Mouse (Mus musculus) yolk sac, embryonic 10.5 days (tissue): ENCODE measurements around the gene B230307C23Rik.
"Not testable (repeated sequence)": the region's sequence is repeated elsewhere in the genome, so short reads cannot be mapped to it uniquely, and the experiment has no call there.

Source experiments
- DNase-seq: peaks from one replicate; pipeline ENCODE4 v3.0.0-alpha.2; 2017; ENCODE audit warnings: low spot score

B230307C23Rik gene

DNA sequence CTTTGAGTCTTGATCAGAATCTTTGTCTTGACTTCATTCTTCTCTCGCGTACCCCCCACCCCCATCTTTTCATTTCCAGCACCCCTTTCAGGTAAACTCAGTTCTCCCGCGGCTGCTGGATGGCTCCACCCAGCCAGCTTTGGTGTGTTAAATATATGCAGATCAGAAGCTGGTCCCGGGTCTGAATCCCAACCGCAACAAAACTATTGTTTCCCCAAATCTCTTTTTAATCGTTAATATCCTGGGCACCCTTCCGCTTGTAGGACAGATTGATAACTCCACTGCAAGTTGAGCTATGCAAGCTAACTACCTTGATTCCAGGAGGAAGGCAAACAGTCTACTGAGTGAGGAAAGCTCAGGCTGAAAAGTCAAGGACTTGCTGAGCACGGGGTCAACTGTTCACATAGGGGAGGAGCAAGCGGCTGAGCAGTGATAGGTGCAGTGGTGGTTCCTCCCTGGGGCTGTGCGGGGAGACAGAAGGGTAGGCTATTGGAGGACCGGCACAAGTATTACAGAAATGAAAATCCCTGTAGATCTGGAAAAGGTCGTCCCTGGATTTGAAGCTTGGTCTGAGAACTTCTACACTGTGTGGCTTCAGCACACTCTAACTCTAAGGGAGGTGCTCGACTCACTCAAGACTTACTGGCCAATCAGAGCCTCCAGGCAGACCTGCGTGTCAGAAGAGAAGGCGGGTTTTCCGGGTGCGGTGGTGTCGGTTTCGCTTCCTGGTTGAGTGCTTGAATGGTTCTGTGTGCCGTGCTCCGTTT, at the start of gene B230307C23Rik:
Gene B230307C23Rik (plus strand): TSS at position 700 of the 767 bp plus-strand sequence.
- peak; percentile 91 for DNase-seq

- no peak for DNase-seq
These were observed 48.3 kb upstream of the B230307C23Rik start for GRCm38 (mm10) chr16:97948836-97949235.

DNA sequence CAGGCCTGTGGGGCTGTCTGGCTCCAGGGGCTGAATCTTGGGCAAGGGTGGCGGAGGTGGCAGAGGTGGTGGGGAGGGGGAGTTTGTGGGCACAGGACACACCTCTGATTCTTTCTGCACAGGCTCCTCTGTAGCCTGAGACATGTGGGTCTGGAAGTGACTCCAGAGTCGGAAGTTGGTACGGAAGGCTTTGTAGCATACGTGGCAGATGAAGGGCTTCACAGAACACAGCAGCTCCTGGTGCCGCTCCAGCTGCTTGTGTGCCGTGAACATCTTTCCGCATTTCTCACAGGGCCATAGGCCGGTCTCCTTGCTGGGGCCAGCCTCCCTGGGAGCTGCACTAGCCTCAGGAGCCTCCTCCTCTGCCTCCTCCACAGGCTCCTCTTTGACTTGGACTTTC, 47.1 kb upstream of the B230307C23Rik start:
- no peak for DNase-seq

- no peak for DNase-seq
These were observed 44.7 kb upstream of the B230307C23Rik start for GRCm38 (mm10) chr16:97952371-97952770.

- DNase-seq = no peak
These were observed 44.3 kb upstream of the B230307C23Rik start for GRCm38 (mm10) chr16:97952801-97953200.

- DNase-seq = no peak
These were observed 43.8 kb upstream of the B230307C23Rik start for GRCm38 (mm10) chr16:97953300-97953699.

- no peak for DNase-seq
These were observed 41.1 kb upstream of the B230307C23Rik start for GRCm38 (mm10) chr16:97956011-97956410.

- peak; percentile 5 for DNase-seq
These were observed 39.5 kb upstream of the B230307C23Rik start for GRCm38 (mm10) chr16:97957626-97958025.

- no peak for DNase-seq
These were observed 38.6 kb upstream of the B230307C23Rik start for GRCm38 (mm10) chr16:97958401-97958973.

- no peak for DNase-seq
These were observed 36.8 kb upstream of the B230307C23Rik start for GRCm38 (mm10) chr16:97960348-97960747.

GRCm38 (mm10) chr16:97961381-97962150, 35.5 kb upstream of the B230307C23Rik start:
- no peak for DNase-seq

DNA sequence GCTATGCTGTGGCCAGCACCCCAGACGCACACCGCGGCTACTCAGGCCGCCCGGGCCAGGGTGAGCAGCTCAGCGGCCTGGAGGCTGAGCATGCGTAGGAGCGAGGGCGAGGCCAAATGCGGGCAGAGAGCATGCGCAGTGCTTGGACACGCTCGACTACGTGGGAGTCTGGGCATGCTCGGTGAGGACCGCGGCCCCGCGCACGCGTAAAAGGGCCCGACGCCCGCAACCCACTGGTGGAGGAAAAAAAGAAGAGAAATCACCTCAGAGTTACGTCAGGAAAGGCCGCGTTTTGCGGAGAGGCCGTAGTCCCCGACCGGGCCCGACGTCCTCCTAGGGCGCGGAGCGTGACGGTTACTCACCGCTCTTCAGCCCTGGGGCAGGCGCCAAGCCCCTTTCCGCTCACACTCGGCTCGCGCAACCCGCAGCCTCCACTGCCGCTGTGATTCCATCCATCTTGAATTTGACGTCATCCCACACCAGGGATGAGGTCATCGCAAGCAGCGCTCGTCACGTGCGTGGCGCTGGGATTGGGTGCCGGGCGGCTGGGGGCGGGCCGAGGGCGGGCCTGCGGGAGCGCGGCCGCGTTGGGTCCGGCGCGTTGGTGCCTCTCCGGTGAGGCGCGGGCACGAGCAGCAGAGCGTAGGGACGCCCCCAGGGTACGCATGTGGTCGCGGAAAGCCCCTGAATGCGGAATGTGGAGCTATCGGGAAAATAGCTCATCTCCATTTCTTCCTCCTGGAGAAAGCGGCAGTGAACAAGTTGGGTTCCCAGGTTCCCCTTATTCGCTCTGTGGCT, 34.8 kb upstream of the B230307C23Rik start, which contains the start of the genes C2cd2 and Zbtb21:
Gene C2cd2 (minus strand): TSS at position 448 of the 798 bp plus-strand sequence.
Gene Zbtb21 (minus strand): TSS at position 472 of the 798 bp plus-strand sequence.
- peak; percentile 97 for DNase-seq

GRCm38 (mm10) chr16:97963956-97964540, 33.1 kb upstream of the B230307C23Rik start:
- no peak for DNase-seq

GRCm38 (mm10) chr16:97977277-97977676, 19.8 kb upstream of the B230307C23Rik start:
- DNase-seq = no peak

DNA sequence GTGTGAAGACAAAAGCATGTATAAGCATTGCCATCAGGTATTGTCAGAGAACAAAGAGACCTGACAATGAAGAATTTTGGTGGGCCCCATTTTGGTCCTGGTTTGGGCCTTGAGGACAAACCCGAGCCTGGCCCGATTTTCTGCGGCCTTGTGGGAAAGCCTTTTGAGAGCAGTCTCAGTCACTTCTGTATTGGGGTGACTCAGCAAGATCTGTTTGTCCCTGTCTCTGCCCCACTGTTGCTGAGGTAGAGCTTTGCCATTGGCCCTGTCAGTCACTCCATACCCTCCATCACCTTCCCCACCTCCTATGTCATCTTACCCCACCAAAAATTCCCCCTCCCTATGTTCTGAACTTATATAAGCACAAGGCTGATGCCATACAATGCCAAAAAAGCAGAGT, 19.4 kb upstream of the B230307C23Rik start:
- DNase-seq = no peak

DNA sequence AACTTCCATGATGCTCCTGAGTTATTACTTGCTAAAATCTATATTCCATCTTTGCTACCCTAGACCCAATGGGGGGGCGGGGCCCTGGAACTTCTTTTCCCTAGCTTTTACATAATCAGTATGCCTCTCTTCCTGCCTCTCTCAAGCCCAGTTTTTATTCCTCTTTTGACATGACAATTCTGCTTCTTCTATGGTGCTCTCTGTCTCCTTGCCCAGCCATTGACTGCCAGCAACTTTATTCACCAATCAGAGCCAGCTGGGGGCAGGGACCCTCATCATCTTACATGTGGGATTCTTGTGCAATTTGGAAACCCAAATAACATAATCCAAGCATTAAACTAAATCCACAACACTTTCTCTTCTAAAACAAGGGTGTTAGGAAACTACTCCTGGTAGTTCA, 15.8 kb upstream of the B230307C23Rik start:
- DNase-seq = no peak

DNA sequence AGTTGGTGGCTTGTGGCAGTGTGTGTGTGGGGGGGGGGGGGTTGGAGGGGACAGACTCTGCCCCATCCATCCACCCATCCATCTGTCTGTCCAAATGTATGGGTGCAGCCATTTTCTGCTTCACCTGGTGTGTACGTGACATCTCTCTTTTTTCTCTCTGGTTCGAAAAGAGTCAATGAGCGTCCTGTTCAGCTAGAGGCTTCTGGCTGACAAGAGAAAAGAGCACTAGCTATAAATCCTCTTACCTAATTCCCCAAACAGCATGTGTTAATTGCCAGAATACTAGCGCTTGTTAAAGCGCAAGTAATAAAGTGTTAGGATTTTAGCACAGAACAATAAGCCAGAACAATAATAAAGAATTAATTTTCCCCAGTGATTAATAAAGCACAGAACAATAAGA, 12.5 kb upstream of the B230307C23Rik start:
- DNase-seq = no peak

- no peak for DNase-seq
These were observed 5.6 kb upstream of the B230307C23Rik start for GRCm38 (mm10) chr16:97991517-97991916.

DNA sequence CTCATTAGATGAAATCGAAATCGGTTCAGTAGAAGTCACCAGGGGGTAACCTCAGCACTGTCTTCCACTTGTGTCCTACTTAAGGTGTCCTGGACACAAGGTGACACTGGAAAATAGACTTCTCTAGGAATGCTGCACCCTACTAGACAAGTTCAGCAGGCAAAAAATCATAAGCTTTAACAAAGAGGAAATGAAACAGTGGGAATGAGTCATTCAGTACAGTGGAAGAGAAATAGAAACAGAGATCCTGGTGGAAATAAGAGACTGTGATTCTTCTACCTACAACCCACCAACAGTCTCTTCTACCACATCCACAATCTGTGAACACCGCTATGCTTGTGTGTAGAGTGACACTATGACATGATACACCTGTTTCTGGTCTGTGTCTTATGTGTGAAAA, 4.6 kb upstream of the B230307C23Rik start:
- not testable (repeated sequence) for DNase-seq

DNA sequence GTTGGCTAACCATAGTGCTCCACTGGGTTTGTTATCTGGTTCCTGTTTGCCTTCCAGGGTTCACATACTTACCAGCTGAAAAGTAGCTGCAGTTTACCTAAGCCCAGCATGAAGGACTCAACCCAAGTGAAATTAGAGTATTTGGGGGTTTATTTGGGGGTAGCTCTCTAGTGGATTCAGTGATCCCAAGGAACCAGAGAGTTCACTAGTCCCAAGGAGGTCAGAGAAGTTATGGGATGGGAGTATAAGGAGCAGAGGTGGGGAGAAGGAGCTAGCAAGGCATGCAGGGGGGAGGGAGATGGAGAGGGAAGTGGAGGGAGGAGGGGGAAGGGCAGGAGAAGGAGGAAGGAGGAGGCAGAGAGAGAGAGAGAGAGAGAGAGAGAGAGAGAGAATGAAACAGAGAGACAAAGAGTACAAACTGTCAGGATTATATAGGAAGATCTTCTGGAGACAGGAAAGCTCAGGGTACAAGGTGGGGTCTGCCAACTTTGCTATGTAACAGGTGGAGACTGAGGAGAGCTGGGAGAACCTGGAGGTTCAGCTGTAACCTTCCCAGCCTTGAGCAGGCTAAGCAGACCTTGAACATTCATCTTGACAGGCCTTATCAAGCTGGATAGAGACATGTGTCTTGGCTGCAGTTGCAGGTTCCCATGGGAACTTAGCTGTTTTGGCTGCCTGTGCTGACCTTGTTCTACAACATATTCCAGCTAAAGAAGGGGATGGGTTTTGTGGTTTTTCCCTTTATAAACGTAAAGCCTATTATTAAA, 1.1 kb upstream of the B230307C23Rik start:
- peak; percentile 30 for DNase-seq

DNA sequence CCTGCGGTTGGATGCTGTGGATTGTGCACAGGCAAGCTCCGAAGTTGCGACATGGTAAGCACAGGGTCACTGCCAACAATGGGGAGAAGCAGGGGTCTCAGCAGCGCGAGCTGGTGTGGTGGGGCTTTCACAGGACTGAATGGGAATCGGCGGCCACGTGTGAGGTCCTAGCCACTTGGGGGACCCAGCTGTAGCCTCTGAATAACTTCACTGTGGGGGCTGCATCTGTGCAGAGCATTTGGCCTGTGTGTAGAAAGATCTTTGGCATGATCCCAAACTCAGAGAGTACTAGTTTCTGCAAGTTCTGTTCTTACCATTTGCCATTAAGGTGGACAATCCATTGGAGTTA, 242 bp downstream of the B230307C23Rik start:
- not testable (repeated sequence) for DNase-seq
